17 mouse cellular contexts compared by ENCODE assay signal in the genomic region with DNA sequence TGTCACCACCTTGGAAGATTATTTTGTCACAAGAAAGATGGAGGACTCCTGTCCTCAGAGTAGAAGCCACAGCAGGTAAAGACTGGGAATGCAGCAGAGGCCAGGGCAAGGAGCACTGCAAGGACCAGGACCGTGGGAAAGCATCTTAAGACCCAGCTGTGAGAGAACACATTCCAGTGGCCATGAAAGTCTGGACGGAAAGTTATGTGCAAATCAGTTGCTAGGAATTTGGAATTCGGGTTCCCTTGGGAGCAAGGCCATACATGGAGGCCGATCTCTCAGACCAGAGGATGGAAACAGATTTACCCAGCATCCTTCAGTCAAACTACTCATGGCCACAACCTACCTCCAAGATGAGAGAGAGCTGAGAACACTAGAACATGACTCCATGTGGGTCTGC. TPM values are rescaled to one million over a fixed set of nuclear protein-coding genes. Genes with fewer than 3 reads are reported as not detected.
DNase-seq lines count a peak whose midpoint lies in the region.
"Had no signal": no experiment of that assay in that cellular context is flagged by ENCODE, and none has a peak within 500 bp of the region (broad histone marks: within the 10 kb centered on the region; RNA-seq: fewer than 3 reads in every experiment).

No protein-coding gene starts in this region.

- DNase-seq in embryo, embryonic 11 days = peak; percentile 20
- DNase-seq in embryo, embryonic 9.5 days (ENCODE audit: extremely low spot score) = no peak
- DNase-seq in heart, adult 8-10 months (ENCODE audit: low spot score) = peak; percentile 13
- no peak for DNase-seq in heart, postnatal 36 days
- DNase-seq in 3T3-L1 (ENCODE audit: low read depth, low spot score) = peak; percentile 76
- peak; percentile 73 for DNase-seq in fibroblast of lung, adult 2 months (ENCODE audit: low read depth)
- no peak for DNase-seq in cerebellum, adult 11-12 months
- DNase-seq: adrenal gland, adult 8-10 months; cerebellum, adult 8-10 months; cerebellum, postnatal 36 days; gastrocnemius, postnatal 14 days; kidney, adult 8-10 months; kidney, postnatal 25 days; layer of hippocampus, postnatal 36 days; lung, adult 18-20 months; lung, postnatal 14 days; thymus, adult 2 months had no signal

- intact Hi-C loops in heart, postnatal 36 days (cut with DNase I) = loop anchor here (10.0 kb wide), 1 partner anchor 222 kb away; the partner anchor contains the start of gene Polg

RNA-seq across cellular contexts. Expression of gene Abhd2, which starts 29.8 kb away (rescaled TPM):
- total RNA-seq in heart, adult 8-10 months (2022) = 10 to 100 TPM; 25.5 to 43.7 (median 29.9) TPM
- total RNA-seq in heart, postnatal 36 days (2021) = 10 to 100 TPM; 29.7 to 37.5 TPM

Comparison
In these comparisons a context has a peak if more than half of its experiments do, and no peak if none do; other contexts are left out.
1. DNase-seq: peak in embryo, embryonic 11 days (single experiment), heart, adult 8-10 months (single experiment), 3T3-L1 (single experiment) and fibroblast of lung, adult 2 months (single experiment); none in embryo, embryonic 9.5 days (single experiment), heart, postnatal 36 days (0 of 2) and cerebellum, adult 11-12 months (single experiment).